Mouse (Mus musculus) heart, adult 2 months (tissue): Measurements from ENCODE around the gene Cuta.
"Not testable (repeated sequence)": the region's sequence is repeated elsewhere in the genome, so short reads cannot be mapped to it uniquely, and the experiment has no call there.

Experiments used
- CTCF ChIP-seq: fragments of 200-600 bp; IDR thresholded peaks from 2 replicates; pipeline ENCODE4 v1.8.1; 2022; ENCODE audit warnings: antibody characterized with exemption, mild to moderate bottlenecking, moderate library complexity
- EP300 ChIP-seq: fragments of 200-500 bp; IDR thresholded peaks from 2 replicates; pipeline ENCODE4 v1.6.1; 2011; ENCODE audit warnings: low read depth, low read length, control low read depth; ENCODE audit not compliant: insufficient read depth
- POLR2A ChIP-seq: fragments of 200-500 bp; IDR thresholded peaks from 2 replicates; pipeline ENCODE4 v1.6.1; 2011; ENCODE audit warnings: mild to moderate bottlenecking, low read depth, low read length, control low read depth; ENCODE audit not compliant: insufficient read depth

DNA sequence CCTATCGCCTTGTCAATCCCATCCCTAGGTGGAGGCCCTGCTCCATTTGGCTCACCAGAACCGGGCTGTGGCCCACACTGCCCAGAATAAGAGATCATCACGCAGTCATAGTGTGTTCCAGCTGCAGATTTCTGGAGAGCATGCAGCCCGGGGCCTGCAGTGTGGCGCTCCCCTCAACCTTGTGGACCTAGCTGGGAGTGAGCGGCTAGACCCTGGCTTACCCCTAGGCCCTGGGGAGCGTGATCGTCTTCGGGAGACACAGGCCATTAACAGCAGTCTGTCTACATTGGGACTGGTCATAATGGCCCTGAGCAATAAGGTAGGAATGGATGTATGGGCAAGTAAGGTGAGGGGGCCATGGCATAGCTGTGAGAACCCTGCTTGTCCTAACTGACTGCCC is 14.0 kb downstream of the Cuta start:
- TF ChIP-seq EP300, POLR2A, CTCF: not testable (repeated sequence)
